Mouse (Mus musculus): ENCODE data around the gene Olfr513. TPM values are rescaled to one million over a fixed set of nuclear protein-coding genes. Genes with fewer than 3 reads are reported as not detected.

The Olfr513 gene
- total RNA-seq (2023): not detected in 2 replicates

DNA sequence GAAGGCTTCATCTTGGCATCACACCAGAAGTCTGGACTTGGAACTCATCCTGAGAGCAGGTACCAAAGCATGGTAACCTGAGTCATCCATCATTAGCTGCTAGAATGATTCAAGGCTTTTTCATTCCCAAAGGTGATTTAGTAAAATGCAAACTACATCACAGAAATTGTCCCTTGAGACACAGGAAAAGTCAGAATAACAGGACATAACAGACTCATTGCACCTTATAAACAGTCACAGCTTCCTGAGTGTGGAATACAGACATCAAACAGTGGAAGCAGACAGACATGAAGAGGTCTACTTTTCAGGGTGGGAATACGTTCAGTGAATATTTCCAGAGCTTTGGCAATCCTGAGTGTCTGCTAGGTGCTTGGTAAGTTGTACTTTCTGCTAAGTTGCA, at the start of gene Olfr513:
Gene Olfr513 (plus strand): TSS at position 301 of the 400 bp plus-strand sequence.

DNA sequence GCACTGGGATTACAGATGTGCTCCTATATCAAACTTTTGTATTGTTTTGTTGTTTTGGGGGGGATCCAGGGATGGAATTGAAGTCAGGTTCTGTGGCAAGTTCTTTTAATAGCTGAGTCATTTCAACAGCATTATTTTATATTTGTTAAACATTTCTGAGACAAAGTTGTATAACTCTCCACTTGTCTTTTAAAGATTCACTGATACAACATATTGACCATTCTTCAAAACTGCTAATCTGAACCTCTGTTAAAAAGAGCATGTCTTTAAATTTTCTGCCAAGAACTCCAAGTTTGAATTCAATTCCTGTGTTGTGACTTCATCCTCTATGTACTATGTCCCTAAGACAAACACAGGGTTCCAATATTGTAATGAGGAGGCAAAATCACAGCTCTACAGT, 37.8 kb upstream of the Olfr513 start, which contains the start of gene Olfr512:
Gene Olfr512 (plus strand): TSS at position 301 of the 400 bp plus-strand sequence.

Other genes starting within 250 kb of the Olfr513 start
- not detected in 2 replicates for gene Olfr502, start 225.9 kb upstream of the Olfr513 start, total RNA-seq (2023)
- gene Olfr503, start 206.4 kb upstream of the Olfr513 start, total RNA-seq (2023): not detected in 2 replicates
- not detected in 2 replicates for gene Olfr504, start 185.2 kb upstream of the Olfr513 start, total RNA-seq (2023)
- not detected in 2 replicates for gene Olfr506, start 140.2 kb upstream of the Olfr513 start, total RNA-seq (2023)
- gene Olfr507, start 129.2 kb upstream of the Olfr513 start, total RNA-seq (2023): not detected in 2 replicates
- not detected in 2 replicates for gene Olfr508, start 121.0 kb upstream of the Olfr513 start, total RNA-seq (2023)
- not detected in 2 replicates for gene Olfr509, start 99.1 kb upstream of the Olfr513 start, total RNA-seq (2023)
- gene Olfr510, start 84.6 kb upstream of the Olfr513 start, total RNA-seq (2023): not detected in 2 replicates
- gene Olfr512, start 37.7 kb upstream of the Olfr513 start, total RNA-seq (2023): not detected in 2 replicates
- gene Olfr514, start 75.0 kb downstream of the Olfr513 start, total RNA-seq (2023): not detected in 2 replicates
- not detected in 2 replicates for gene Olfr516, start 99.6 kb downstream of the Olfr513 start, total RNA-seq (2023)
- gene Olfr517, start 121.4 kb downstream of the Olfr513 start, total RNA-seq (2023): not detected in 2 replicates
- gene Olfr518, start 134.0 kb downstream of the Olfr513 start, total RNA-seq (2023): not detected in 2 replicates
- gene Olfr519, start 143.4 kb downstream of the Olfr513 start, total RNA-seq (2023): not detected in 2 replicates
- 0.09 and 0.11 TPM in 2 replicates for gene Nlrp10, start 179.2 kb downstream of the Olfr513 start, total RNA-seq (2023)
- gene Eif3f, start 183.4 kb downstream of the Olfr513 start, total RNA-seq (2023): 102 and 104 TPM in 2 replicates
- 0.35 TPM in 1 of 2 replicates, not detected in the other for gene Tub, start 199.4 kb downstream of the Olfr513 start, total RNA-seq (2023)

Data from neutrophil, adult 65 days (primary cell).